Mouse (Mus musculus) adrenal gland, postnatal 25 days (tissue): ENCODE measurements around the gene Rasgef1a. TPM values are rescaled to one million over a fixed set of nuclear protein-coding genes. Genes with fewer than 3 reads are reported as not detected.

Experiments
- DNase-seq: peaks from one replicate; pipeline ENCODE4 v3.0.0; 2021; ENCODE audit warnings: mixed read lengths
- total RNA-seq: library from RNA; stranded (reverse); gene quantifications from 2 replicates; pipeline ENCODE4 v1.2.3, GENCODE M21; 2021

Rasgef1a gene
- total RNA-seq, 1 experiment from 2014 or later = 0.15 TPM

DNA sequence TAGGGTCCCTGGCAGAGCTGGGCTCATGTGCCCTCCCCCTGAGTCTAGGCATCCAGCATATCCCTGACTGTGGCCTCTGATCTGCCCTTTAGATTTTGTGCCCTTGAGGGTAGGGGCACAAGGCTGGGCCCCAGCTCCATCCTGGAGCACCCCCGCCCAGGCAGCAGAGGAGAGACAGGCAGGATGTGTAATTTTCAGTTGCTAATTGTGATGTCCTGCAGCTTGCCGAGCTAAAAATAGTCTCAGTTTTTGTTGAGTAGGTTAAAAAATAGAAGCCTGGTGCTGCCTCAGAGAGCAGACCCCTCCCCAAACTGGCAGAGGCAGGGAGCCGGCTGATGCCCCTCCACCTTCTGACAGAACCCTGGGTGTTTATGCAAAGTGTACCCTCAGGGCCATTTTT, 62.9 kb downstream of the Rasgef1a start:
- DNase-seq = no peak

DNA sequence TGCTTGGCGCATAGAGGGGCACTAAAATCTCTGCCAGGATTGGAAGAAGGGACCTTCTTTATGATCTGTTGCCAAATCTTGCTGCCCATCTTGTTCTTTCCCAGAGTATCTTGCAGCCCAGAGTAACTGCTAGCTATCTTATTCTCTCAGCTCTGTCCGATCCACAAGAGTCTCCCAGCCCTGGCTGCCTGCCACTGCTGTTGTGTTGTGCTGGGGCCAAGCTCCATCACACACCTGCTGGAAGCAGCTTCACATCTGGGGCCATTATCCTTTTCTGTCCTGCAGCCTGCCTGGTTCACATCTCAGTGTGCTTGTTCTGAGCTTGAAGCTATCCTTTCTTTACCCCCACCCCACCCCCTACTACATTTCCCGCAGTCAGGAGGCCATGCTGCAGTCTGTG, 65.0 kb downstream of the Rasgef1a start:
- no peak for DNase-seq

DNA sequence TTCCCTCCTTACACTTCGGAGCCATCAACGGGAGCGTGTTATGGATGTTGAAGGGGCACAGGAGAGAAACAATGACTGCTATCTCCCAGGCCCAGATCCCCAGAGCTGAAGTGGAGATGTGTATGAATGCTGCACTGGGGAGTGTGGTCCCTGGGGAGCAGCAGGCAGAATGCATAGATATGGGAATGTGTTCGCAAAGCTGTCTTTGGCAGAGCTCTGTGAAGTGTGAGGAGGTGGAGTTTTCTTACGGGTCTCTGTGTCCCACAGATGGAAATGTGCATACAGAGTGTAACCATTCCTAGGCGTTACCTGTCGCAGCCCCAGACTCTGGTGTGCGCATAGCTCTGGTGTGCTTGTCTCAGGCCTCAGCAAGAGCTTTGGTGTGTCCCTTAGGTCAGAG, 65.5 kb downstream of the Rasgef1a start:
- DNase-seq = no peak

- no peak for DNase-seq
Observed at GRCm38 (mm10) chr6:118077421-118077820, 66.2 kb downstream of the Rasgef1a start.

- DNase-seq = no peak
Observed at GRCm38 (mm10) chr6:118078751-118079150, 67.5 kb downstream of the Rasgef1a start.

DNA sequence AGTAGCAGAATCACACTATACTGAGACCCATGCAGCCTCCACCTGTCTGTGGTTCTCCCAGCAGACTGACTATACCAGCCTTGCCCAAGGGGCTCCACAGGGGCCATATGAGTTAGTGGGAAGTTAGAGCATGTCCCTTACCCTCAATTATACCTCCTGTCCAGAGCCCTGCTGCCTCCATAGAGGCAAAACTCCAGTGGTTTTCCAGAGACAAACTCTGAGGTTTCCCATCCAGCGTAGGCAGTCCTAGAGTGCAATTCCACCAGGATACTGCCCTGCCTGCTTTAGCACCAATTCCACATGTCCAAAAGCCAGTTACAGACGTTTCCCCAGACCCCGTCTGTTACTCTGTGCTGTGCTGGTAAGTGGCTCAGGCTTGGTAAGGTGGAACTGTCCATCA, 68.1 kb downstream of the Rasgef1a start:
- DNase-seq = no peak

GRCm38 (mm10) chr6:118079762-118080465, 68.7 kb downstream of the Rasgef1a start:
- DNase-seq = no peak

- no peak for DNase-seq
Observed at GRCm38 (mm10) chr6:118080711-118081110, 69.5 kb downstream of the Rasgef1a start.

DNA sequence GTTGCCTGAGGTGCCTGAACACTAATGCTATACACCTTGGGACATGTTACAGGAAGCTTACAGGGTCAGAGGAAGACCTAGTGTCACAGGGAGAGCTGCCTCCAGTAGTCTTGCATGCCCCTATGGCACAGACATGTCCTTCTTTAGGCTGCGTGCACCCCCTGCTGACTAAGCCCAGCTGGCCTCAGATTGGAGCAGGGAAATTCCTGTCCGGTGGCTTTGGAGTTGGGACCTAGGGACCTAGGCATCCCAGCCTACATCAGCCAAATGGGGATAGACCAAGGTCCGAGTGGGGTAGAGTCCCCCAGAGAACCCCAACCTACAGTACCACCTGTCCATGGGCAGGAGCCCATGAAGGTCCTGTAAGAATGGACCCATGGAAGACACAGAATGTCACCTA, 71.1 kb downstream of the Rasgef1a start:
- no peak for DNase-seq

DNA sequence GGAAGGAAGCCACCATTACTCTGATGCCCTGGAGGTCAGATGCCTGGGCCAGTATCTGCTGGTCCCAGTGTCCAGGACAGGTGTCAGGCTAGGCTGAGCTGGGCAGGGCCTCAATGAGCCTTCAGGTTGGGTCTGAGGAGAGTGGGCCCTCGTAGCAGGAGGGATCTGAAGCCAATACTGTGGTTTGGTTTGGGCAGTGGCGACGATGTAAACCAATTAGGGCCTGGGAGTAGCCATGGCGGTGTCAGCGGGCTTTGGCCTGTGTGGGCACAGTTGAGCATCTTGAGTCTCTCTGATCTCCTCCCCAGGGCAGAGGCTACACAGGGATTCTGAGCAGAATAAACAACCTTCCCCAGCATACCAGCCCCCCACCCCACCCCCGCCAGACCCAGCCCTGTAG, 72.4 kb downstream of the Rasgef1a start:
- DNase-seq = no peak

- no peak for DNase-seq
Observed at GRCm38 (mm10) chr6:118084596-118084995, 73.4 kb downstream of the Rasgef1a start.

DNA sequence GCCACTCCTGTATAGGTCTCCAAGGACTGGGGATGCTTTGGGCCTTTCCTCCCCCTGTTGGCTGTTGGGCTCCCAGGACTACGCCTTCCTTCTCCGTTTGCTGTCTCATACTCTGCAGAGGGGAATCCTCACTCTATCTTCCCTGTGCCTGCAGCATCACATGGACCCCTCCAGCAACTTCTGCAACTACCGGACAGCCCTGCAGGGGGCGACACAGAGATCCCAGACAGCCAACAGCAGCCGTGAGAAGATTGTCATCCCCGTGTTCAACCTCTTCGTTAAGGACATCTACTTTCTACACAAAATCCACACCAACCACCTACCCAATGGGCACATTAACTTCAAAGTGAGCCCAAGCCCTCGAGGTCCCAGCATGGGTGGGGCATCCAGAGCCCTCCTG, 76.7 kb downstream of the Rasgef1a start:
- no peak for DNase-seq

- no peak for DNase-seq
Observed at GRCm38 (mm10) chr6:118088750-118089440, 77.7 kb downstream of the Rasgef1a start.

DNA sequence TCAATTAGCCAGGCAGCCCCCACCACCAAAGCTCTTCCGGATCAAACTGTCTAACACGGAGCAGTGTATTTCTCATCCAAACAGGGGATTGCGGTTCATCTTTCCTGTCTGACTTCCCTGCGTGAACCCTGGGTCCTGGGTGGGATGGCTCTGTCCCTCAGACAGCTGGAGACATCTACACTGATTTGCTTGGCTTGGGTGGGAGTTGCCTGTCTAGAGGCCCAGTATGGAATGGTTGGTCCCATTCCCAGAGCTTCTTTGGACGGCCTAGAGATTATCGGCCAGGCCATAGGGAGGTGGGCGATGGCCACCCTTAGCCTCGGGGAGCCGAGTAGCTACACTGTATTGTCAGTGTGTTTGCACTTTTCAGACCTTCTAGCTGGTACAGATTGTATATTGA, 79.6 kb downstream of the Rasgef1a start:
- no peak for DNase-seq

GRCm38 (mm10) chr6:118097765-118098365, 86.6 kb downstream of the Rasgef1a start:
- DNase-seq = no peak

DNA sequence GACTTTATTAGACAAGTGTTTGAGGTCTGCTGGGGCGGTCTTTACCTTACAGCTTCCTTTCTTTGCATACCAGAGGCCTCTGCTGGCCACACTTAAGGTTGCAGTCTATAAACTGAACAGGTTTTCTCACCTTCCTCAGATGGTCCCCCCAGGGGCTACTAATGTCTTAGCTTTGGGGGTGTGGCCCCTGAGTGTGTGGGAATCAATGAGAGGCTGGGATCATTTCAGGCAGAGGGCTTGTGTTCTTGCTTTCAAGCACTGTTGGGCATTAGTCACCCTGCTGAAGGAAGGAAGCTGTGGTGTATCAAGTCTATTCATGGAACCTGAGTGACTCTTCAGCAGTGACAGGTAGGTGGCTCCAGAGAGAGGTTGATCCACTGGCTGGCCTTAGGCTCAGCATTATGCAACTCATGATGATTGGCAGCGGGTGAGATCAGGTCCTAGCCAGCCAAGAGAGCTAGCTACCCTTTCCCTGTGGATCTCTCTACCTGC, 88.1 kb downstream of the Rasgef1a start:
- DNase-seq = no peak

DNA sequence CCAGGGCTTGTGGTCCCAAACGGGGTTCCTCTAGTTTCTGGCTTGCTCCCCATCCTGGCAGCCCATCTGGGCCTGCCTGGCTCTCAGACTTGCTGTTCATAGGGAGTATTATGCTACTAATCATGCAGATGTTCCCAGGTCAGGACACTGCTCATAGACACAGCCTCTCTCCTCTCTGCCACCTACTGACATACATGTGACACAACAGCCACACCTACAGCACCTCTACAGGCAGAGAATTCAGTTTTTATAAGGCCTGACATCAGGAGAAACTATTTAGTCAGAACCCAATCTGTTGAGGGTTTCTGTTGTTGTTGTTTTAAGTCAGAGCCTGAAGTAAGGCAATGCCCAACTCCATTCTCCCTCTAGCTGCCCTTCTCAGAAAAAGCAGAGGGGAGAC, 100.6 kb downstream of the Rasgef1a start:
- DNase-seq = no peak

DNA sequence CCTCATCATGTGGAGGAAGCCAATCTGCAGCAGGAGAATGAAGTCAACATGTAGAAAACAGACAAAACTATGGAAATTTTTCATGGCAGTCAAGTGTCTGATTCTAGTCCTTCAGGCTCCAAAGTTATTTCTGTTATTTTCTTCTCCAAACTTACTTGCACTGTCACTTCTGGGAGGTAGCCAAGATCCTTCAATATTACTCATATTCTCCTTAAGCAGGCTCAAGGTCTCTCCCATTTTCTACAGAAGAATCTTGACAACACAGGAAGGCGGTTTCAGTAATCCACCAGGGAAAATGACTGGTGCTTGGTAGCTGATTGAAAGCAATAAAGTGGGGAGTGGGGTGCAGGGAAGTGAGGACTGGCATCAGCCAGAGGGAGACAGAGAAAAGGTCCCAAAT, 111.5 kb downstream of the Rasgef1a start:
- no peak for DNase-seq

DNA sequence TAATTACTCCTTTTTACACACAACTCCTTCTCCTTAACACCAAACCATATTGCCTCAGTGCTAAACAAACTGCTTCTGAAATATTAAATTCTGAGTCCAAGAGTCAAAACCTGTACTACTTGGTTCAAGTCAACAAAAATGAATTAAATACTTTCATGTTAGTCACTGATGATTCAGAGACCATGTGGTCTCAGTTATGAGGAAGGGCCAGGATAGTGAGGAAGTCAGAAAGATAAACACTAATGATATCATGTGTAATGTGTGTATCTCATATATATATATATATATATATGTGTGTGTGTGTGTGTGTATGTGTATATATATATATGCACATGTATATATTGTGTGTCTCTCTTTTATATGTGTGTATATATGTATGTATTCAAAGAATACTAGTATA, 115.3 kb downstream of the Rasgef1a start:
- no peak for DNase-seq

DNA sequence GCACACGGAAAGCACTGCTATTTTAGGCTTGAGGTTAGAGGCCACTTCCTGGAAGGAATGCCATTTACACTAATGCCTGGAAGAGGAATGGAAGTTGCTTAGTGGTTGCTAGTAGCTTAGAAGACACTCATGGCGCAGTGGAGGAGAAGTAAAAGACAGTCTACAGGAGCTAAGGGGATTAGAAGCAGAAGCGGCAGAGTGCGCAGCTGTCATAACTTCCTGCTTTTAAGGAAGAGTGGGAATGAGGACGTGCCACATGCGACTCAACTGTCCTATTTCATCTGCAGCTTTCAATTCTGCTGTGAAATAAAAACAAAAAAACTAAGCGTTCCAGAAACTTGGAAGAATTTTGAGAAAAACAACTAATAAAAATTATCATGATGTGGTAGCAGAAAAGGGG, 116.0 kb downstream of the Rasgef1a start:
- DNase-seq = no peak

GRCm38 (mm10) chr6:118127827-118128487, 116.7 kb downstream of the Rasgef1a start:
- no peak for DNase-seq

DNA sequence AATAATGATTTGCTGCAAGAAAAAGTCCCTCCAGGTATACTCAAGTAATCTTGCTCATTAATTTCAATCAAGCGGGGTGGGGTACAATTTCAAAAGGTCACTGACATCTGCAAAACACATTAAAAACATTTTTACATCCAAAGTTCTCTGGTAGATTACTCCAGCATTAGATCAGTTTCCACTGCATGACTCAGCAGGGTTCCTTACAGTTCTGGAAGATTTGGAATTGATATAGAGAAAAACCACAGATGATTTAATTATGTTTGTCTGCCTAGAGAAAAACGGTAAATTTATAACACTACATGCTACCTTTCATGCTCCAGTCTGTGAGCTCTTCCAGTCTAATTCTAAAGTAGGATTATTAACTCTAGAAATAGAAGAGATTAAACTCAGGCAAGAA, 118.8 kb downstream of the Rasgef1a start:
- no peak for DNase-seq

GRCm38 (mm10) chr6:118134461-118134860, 123.2 kb downstream of the Rasgef1a start:
- no peak for DNase-seq
